Mouse (Mus musculus): Measurements from ENCODE around the gene Lsm11. TPM values are rescaled to one million over a fixed set of nuclear protein-coding genes. Genes with fewer than 3 reads are reported as not detected.
A peak's percentile ranks its signal among the peaks of the same experiment; 100 is the strongest.
"Not testable (repeated sequence)": the region's sequence is repeated elsewhere in the genome, so short reads cannot be mapped to it uniquely, and the experiment has no call there.

The Lsm11 gene
- polyA plus RNA-seq, 1 experiment: 2.1 TPM

DNA sequence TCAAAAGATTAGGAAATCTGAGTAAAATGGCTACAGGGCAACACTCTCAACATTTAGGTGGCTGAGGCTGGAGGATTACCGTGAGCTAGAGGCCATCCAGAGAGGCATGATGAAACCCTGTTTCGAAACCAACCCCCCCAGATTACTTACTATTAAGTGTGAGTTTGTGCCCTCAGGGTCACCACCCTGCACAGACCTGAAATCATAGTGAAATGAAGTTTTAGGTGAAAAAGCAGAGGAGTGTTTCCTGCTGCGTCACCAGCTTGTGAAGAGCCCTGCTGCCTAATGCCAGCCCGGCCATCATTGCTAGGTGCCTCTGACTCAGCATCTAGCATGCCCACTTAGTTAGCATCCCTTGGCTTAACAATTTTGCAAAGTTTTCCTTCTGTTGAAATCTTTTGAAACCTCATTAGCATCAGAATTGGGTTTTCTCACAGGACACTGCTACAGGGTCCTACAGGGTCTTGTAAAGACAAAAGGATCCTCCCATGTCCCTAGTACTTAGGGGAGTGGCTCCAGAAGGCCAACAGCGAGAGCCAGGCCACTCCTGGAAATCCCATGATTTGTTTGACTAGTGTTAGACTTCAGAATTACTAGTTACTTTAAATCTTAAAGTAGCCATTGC, 59.0 kb downstream of the Lsm11 start:
- Histone ChIP-seq H3K27me3 (replicated peaks; ENCODE audit: control insufficient read depth, insufficient read depth, low read length) (no peaks in the 10 kb centered on the region), H3K4me1 (ENCODE audit: control insufficient read depth, insufficient read depth, low read length) (peaks cover 16% of the 10 kb centered on the region), H3K36me3 (ENCODE audit: control insufficient read depth, insufficient read depth, low read length) (peaks cover 8% of the 10 kb centered on the region), H3K27ac (ENCODE audit: insufficient read depth, low read depth, low read length) (no peak overlapping the region), H3K4me3 (ENCODE audit: insufficient read depth, low read depth, low read length) (no peak overlapping the region)
- no peak for DNase-seq
- WGBS: 87% methylated on average over 5 of the region's 5 CpGs
- TF ChIP-seq POLR2A (IDR thresholded peaks at IDR 0.05; ENCODE audit: low read depth, low read length): no peak
- no peak for TF ChIP-seq CTCF (conservative IDR thresholded peaks at IDR 0.05; ENCODE audit: insufficient read depth, insufficient read length, low read depth, low read length)

DNA sequence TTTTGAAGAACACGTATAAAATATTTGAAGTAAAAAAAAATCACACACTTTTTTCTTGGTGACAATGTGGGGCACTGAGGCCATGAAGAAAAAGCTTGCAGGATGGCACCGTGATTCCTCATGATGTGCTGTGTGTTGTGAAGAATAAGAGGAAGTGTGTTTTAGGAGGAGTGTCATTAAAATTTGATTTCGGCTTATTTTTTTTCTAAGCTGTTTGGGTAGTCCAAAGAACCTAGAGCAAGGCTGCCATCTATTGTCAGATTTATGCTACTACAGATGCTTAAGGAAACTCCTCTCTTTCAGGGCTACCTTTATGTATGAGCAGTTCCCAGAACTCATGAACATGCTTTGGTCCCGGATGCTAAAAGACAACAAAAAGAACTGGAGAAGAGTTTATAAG, 60.7 kb downstream of the Lsm11 start:
- H3K36me3 ChIP-seq (ENCODE audit: control insufficient read depth, insufficient read depth, low read length): peaks cover 7% of the 10 kb centered on the region
- H3K4me3 ChIP-seq (ENCODE audit: insufficient read depth, low read depth, low read length): no peak overlapping the region
- no peak overlapping the region for H3K27ac ChIP-seq (ENCODE audit: insufficient read depth, low read depth, low read length)
- no peaks in the 10 kb centered on the region for H3K27me3 ChIP-seq (replicated peaks; ENCODE audit: control insufficient read depth, insufficient read depth, low read length)
- peaks cover 18% of the 10 kb centered on the region for H3K4me1 ChIP-seq (ENCODE audit: control insufficient read depth, insufficient read depth, low read length)
- TF ChIP-seq POLR2A (IDR thresholded peaks at IDR 0.05; ENCODE audit: low read depth, low read length) (no peak), CTCF (conservative IDR thresholded peaks at IDR 0.05; ENCODE audit: insufficient read depth, insufficient read length, low read depth, low read length) (peak; percentile 35; the same call in 1 of the 2 replicates)
- WGBS: 21% methylated on average over 4 of the region's 4 CpGs
- peak; percentile 47 for DNase-seq

DNA sequence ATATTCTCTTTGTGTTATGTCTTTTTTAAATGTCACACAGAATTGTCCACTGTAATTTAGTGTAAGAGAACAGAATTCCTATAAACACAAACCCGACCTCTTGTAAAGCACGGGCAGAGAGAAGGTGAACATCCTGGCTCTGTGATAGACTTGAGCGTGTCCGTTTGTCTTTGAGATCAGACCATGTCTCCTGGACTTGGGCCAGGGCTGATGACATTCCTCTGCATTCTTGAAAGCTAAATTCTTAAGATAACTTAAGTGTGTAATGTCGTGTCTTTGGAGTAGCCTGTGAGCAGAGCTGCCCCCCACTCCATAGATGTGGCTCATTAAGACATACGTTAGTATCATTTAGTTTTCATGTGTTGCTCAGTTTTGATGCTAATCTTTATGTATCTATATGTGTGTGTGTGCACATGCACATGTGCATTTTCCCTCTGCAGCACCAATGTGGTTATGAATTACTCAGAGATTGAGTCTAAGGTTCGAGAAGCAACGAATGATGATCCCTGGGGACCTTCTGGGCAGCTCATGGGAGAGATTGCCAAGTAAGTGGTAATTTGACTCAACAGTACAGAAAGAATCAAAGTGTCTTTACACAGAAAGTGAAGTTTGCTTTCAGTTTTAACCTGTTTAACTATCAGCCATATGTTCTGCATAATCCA, 61.3 kb downstream of the Lsm11 start:
- Histone ChIP-seq H3K36me3 (ENCODE audit: control insufficient read depth, insufficient read depth, low read length) (peaks cover 7% of the 10 kb centered on the region), H3K4me3 (ENCODE audit: insufficient read depth, low read depth, low read length) (no peak overlapping the region), H3K4me1 (ENCODE audit: control insufficient read depth, insufficient read depth, low read length) (peaks cover 18% of the 10 kb centered on the region), H3K27ac (ENCODE audit: insufficient read depth, low read depth, low read length) (no peak overlapping the region), H3K27me3 (replicated peaks; ENCODE audit: control insufficient read depth, insufficient read depth, low read length) (no peaks in the 10 kb centered on the region)
- TF ChIP-seq POLR2A (IDR thresholded peaks at IDR 0.05; ENCODE audit: low read depth, low read length) (no peak), CTCF (conservative IDR thresholded peaks at IDR 0.05; ENCODE audit: insufficient read depth, insufficient read length, low read depth, low read length) (no peak)
- DNase-seq: peak; percentile 47
- 25% methylated on average over 8 of the region's 8 CpGs for WGBS

DNA sequence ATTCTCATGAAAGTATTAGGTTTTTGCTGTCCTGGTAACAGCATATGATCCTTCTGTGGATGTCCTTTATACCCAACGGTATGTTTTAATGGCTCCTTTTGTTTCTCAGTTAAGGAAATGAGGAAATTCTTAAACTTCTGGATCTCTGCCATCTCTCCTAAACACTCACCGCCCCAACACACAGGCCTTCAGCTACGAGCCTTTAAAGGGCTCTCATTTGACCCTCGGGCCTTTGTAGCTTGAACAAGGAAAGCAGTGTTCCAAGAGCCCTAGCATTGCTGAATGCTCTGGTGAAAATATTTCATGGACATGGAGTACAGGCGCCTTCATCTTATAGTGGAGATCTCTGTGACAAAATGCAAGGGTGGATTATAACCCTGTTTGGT, 63.1 kb downstream of the Lsm11 start:
- peaks cover 23% of the 10 kb centered on the region for H3K4me1 ChIP-seq (ENCODE audit: control insufficient read depth, insufficient read depth, low read length)
- 19% methylated on average over 5 of the region's 5 CpGs for WGBS
- TF ChIP-seq POLR2A (IDR thresholded peaks at IDR 0.05; ENCODE audit: low read depth, low read length): no peak
- TF ChIP-seq CTCF (conservative IDR thresholded peaks at IDR 0.05; ENCODE audit: insufficient read depth, insufficient read length, low read depth, low read length): no peak
- no peak for DNase-seq
- H3K4me3 ChIP-seq (ENCODE audit: insufficient read depth, low read depth, low read length): no peak overlapping the region
- peaks cover 6% of the 10 kb centered on the region for H3K36me3 ChIP-seq (ENCODE audit: control insufficient read depth, insufficient read depth, low read length)
- no peak overlapping the region for H3K27ac ChIP-seq (ENCODE audit: insufficient read depth, low read depth, low read length)
- H3K27me3 ChIP-seq (replicated peaks; ENCODE audit: control insufficient read depth, insufficient read depth, low read length): no peaks in the 10 kb centered on the region

DNA sequence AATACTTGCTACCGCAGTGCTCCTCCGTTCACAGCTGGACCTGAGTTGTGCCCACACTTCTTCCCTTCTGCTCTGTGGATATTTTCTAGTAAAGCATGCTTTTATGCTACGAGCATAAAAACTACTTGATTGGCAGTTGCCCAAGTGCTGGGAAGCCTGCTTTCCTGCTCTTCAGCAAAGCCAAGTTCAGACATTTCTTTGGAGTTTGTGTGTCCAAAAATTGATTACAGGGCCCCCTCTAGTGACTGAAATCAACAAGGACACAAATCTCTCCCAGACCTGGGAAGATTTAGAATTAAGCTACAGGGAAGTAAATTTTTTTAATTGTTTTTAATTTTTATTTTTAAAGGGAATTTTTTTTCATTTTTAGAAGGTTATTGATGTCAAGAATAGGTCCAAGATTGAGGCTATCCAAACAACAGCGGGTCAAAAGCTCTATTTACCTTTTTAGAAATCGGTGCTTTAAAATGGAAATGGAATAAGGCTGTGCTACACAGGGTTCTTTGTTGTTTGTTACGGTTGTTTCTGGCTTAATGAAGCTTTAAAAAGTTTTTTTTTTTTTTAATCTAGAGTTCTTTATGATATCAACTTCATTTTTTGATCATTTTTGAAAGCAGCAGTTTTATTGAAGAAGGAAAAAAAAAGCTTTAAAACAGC, 63.6 kb downstream of the Lsm11 start:
- Histone ChIP-seq H3K27me3 (replicated peaks; ENCODE audit: control insufficient read depth, insufficient read depth, low read length) (no peaks in the 10 kb centered on the region), H3K4me1 (ENCODE audit: control insufficient read depth, insufficient read depth, low read length) (peaks cover 24% of the 10 kb centered on the region), H3K4me3 (ENCODE audit: insufficient read depth, low read depth, low read length) (no peak overlapping the region), H3K36me3 (ENCODE audit: control insufficient read depth, insufficient read depth, low read length) (peaks cover 3% of the 10 kb centered on the region), H3K27ac (ENCODE audit: insufficient read depth, low read depth, low read length) (no peak overlapping the region)
- TF ChIP-seq CTCF (conservative IDR thresholded peaks at IDR 0.05; ENCODE audit: insufficient read depth, insufficient read length, low read depth, low read length) (0 out of 2 replicates have a peak, but pooled peaks have one; percentile 15), POLR2A (IDR thresholded peaks at IDR 0.05; ENCODE audit: low read depth, low read length) (no peak)
- 35% methylated on average over 6 of the region's 6 CpGs for WGBS
- DNase-seq: peak; percentile 83

DNA sequence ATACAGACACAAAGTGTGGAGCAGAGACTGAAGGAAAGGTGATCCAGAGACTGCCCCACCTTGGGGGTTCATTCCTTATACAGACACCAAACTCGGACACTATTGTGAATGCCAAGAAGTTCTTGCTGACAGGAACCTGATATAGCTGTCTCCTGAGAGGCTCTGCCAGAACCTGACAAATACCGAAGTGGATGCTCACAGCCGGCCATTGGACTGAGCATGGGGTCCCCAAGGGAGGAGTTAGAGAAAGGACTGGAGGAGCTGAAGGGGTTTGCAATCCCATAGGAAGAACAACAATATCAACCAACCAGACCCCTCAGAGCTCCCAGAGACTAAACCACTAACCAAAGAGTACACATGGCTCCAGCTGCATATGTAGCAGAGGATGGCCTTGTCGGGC, 65.4 kb downstream of the Lsm11 start:
- WGBS: 62% methylated on average over 4 of the region's 4 CpGs
- H3K36me3 ChIP-seq (ENCODE audit: control insufficient read depth, insufficient read depth, low read length); H3K27me3 ChIP-seq (replicated peaks; ENCODE audit: control insufficient read depth, insufficient read depth, low read length); H3K27ac ChIP-seq (ENCODE audit: insufficient read depth, low read depth, low read length); H3K4me3 ChIP-seq (ENCODE audit: insufficient read depth, low read depth, low read length); DNase-seq: not testable (repeated sequence)
- H3K4me1 ChIP-seq (ENCODE audit: control insufficient read depth, insufficient read depth, low read length): peaks cover 24% of the 10 kb centered on the region

Other genes starting within 250 kb of the Lsm11 start
- gene Clint1, start 92.9 kb downstream of the Lsm11 start, polyA plus RNA-seq (2012; rRNA removed): 63.0 and 64.9 TPM in 2 replicates
- 4.8 and 7.9 TPM in 2 replicates for gene Thg1l, start 10.6 kb upstream of the Lsm11 start, polyA plus RNA-seq (2012; rRNA removed)
- gene Sox30, start 35.4 kb upstream of the Lsm11 start, polyA plus RNA-seq (2012; rRNA removed): 0.05 and 0.11 TPM in 2 replicates
- gene Gm12166, start 107.4 kb upstream of the Lsm11 start, polyA plus RNA-seq (2012; rRNA removed): 9.6 and 14.2 TPM in 2 replicates
- 2.9 and 3.6 TPM in 2 replicates for gene Adam19, start 111.1 kb upstream of the Lsm11 start, polyA plus RNA-seq (2012; rRNA removed)
- gene Nipal4, start 221.6 kb upstream of the Lsm11 start, polyA plus RNA-seq (2012; rRNA removed): 0.19 and 0.30 TPM in 2 replicates

Measured in kidney, adult 2 months (tissue).